Mouse (Mus musculus) heart, embryonic 14.5 days (tissue): Measurements from ENCODE around the gene Pafah1b1. TPM values are rescaled to one million over a fixed set of nuclear protein-coding genes. Genes with fewer than 3 reads are reported as not detected.

Experiments
- ATAC-seq: fragments of 200-750 bp; cut with Nextera tagmentation; 2 replicates; pipeline ENCODE4 v1.8.0; 2017; ENCODE audit warnings: low read depth, moderate TSS enrichment; ENCODE audit not compliant: insufficient number of reproducible peaks, insufficient read depth, low FRiP score
- H3K27ac ChIP-seq, 2 experiments: fragments of 200-500 bp in 1 of 2; fragments of 300-500 bp in 1 of 2; sonication (generic) in 1 of 2; replicated peaks in 1 of 2; 2 replicates each; pipeline ENCODE4 v1.5.1; 2012 to 2014; ENCODE audit warnings: low read depth in 2 of 2, low read length in 2 of 2, control low read depth in 1 of 2, mild to moderate bottlenecking in 1 of 2, mixed read lengths in 1 of 2; ENCODE audit not compliant: control insufficient read depth in 1 of 2, insufficient read depth in 1 of 2
- H3K27me3 ChIP-seq: fragments of 300-500 bp; sonication (generic); 2 replicates; pipeline ENCODE4 v1.6.1; 2014; ENCODE audit warnings: mild to moderate bottlenecking, low read length, control low read depth; ENCODE audit not compliant: control insufficient read depth, insufficient read depth
- H3K36me3 ChIP-seq: fragments of 300-500 bp; sonication (generic); 2 replicates; pipeline ENCODE4 v1.6.1; 2014; ENCODE audit warnings: mild to moderate bottlenecking, control low read depth, low read length, mixed read lengths; ENCODE audit not compliant: control insufficient read depth, insufficient read depth
- H3K4me1 ChIP-seq, 2 experiments: fragments of 200-500 bp in 1 of 2; fragments of 300-500 bp in 1 of 2; sonication (generic) in 1 of 2; 2 replicates each; pipeline ENCODE4 v1.6.1; 2012 to 2014; ENCODE audit warnings: low read length in 2 of 2, control low read depth in 1 of 2, mixed read lengths in 1 of 2; ENCODE audit not compliant: control insufficient read depth in 2 of 2, insufficient read depth in 2 of 2
- H3K4me2 ChIP-seq: fragments of 300-500 bp; sonication (generic); 2 replicates; pipeline ENCODE4 v1.6.1; 2014; ENCODE audit warnings: mild to moderate bottlenecking, low read length
- H3K4me3 ChIP-seq, 2 experiments: fragments of 200-500 bp in 1 of 2; fragments of 300-500 bp in 1 of 2; sonication (generic) in 1 of 2; 2 replicates each; pipeline ENCODE4 v1.5.1; 2012 to 2014; ENCODE audit warnings: low read length in 2 of 2, mild to moderate bottlenecking in 2 of 2, control low read depth in 1 of 2, low read depth in 1 of 2, moderate library complexity in 1 of 2; ENCODE audit not compliant: control insufficient read depth in 1 of 2, insufficient read depth in 1 of 2
- H3K9ac ChIP-seq: fragments of 300-500 bp; sonication (generic); 2 replicates; pipeline ENCODE4 v1.6.1; 2014; ENCODE audit warnings: mild to moderate bottlenecking, low read length
- H3K9me3 ChIP-seq: fragments of 300-500 bp; sonication (generic); 2 replicates; pipeline ENCODE4 v1.6.1; 2016; ENCODE audit warnings: low read length, control low read depth; ENCODE audit not compliant: control insufficient read depth
- WGBS: fragments of 180-500 bp; shearing (Covaris S2); extraction: QIAGEN DNeasy Blood & Tissue Kit; methylation state at CpG from one replicate; pipeline ENCODE4 v1.1.7; 2014; 5-methylcytosine and 5-hydroxymethylcytosine counted together
- polyA plus RNA-seq: library from polyadenylated mRNA; unstranded; fragments of >200 nt; fragmentation: Nextera tagmentation; extraction: Ambion mirVana; gene quantifications from 2 replicates; pipeline ENCODE4 v1.2.1, GENCODE M21; 2014

Gene Pafah1b1
- polyA plus RNA-seq, 1 experiment from 2014 or later: 71.4 TPM

GRCm38 (mm10) chr11:74720668-74721067, 3.8 kb downstream of the Pafah1b1 start:
- Histone ChIP-seq H3K4me2 (peak overlapping the region; percentile 52), H3K27ac (peak overlapping the region; percentile 39 to 57; a peak in 2 of 4 replicates), H3K4me1 (peaks cover 0 to 38% of the 10 kb centered on the region in 2 experiments; a peak in 3 of 4 replicates), H3K4me3 (no peak overlapping the region), H3K36me3 (no peaks in the 10 kb centered on the region), H3K27me3 (no peaks in the 10 kb centered on the region), H3K9ac (peak overlapping the region; percentile 56; the same call in 1 of the 2 replicates), H3K9me3 (no peaks in the 10 kb centered on the region)
- ATAC-seq: no peak
- 51% methylated on average over 1 of the region's 1 CpGs for WGBS

- WGBS: 82% methylated on average over 3 of the region's 3 CpGs
- no peak overlapping the region for H3K4me2 ChIP-seq
- no peak overlapping the region for H3K27ac ChIP-seq
- peaks cover 0 to 23% of the 10 kb centered on the region in 2 experiments; a peak in 3 of 4 replicates for H3K4me1 ChIP-seq
- H3K27me3 ChIP-seq: no peaks in the 10 kb centered on the region
- no peaks in the 10 kb centered on the region for H3K36me3 ChIP-seq
- H3K4me3 ChIP-seq: no peak overlapping the region
- no peak for ATAC-seq
- H3K9ac ChIP-seq: no peak overlapping the region
- no peaks in the 10 kb centered on the region for H3K9me3 ChIP-seq
Observed at GRCm38 (mm10) chr11:74715971-74716525, 8.4 kb downstream of the Pafah1b1 start.

DNA sequence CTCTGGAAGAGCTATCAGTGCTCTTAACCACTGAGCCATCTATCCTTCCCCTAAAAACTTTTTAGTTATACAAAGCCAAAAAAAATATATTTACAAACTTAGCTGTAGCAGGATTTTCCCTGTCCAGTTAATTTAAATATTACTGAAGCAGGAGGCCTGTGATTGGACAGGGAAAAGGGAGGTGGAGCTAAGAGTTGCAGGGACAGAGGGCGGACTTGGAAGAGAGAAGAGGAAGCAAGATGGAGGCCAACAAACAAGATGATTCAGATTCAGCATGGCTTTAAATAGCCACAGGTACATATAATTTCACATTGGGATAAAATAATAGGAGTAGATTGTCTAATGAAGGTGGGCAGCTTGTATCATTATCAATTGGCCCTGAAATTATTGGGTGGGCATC, 13.8 kb downstream of the Pafah1b1 start:
- no peak overlapping the region for H3K4me2 ChIP-seq
- H3K27me3 ChIP-seq: no peaks in the 10 kb centered on the region
- no peak for ATAC-seq
- H3K36me3 ChIP-seq: no peaks in the 10 kb centered on the region
- no peak overlapping the region for H3K4me3 ChIP-seq
- H3K4me1 ChIP-seq: peaks cover 0 to 14% of the 10 kb centered on the region in 2 experiments; a peak in 2 of 4 replicates
- H3K9me3 ChIP-seq: no peaks in the 10 kb centered on the region
- no peak overlapping the region for H3K27ac ChIP-seq
- H3K9ac ChIP-seq: no peak overlapping the region
- WGBS: 91% methylated on average over 1 of the region's 1 CpGs

DNA sequence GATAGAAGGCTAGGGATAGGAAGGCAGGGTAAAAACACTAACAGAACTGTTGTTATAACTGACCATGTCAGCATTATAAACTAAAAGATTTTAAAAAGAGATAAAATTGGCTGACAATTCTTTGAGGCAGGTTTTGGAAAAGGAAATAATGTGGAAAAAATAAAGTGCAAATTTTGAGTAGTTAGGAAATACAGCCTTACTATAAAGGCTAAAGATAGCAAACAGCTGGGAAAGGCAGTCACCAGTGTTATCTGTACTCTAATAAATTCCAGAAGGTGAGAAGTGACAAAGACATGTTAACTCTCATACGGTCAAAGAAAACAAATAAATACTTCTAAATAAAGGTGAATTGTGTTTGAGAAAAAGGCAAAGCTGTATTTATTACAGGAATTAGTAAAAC, 15.7 kb downstream of the Pafah1b1 start:
- Histone ChIP-seq H3K9ac (no peak overlapping the region), H3K27ac (peak overlapping the region in 1 of 2 experiments; percentile 53; a peak in 1 of 4 replicates), H3K4me2 (0 out of 2 replicates have a peak overlapping the region, but pooled peaks have one; percentile 13), H3K4me1 (peaks cover 0 to 16% of the 10 kb centered on the region in 2 experiments; a peak in 2 of 4 replicates), H3K9me3 (no peaks in the 10 kb centered on the region), H3K36me3 (no peaks in the 10 kb centered on the region), H3K4me3 (no peak overlapping the region), H3K27me3 (no peaks in the 10 kb centered on the region)
- WGBS: 11% methylated on average over 1 of the region's 1 CpGs
- ATAC-seq: no peak

- Histone ChIP-seq H3K4me2 (no peak overlapping the region), H3K27me3 (no peaks in the 10 kb centered on the region), H3K9me3 (no peaks in the 10 kb centered on the region), H3K9ac (no peak overlapping the region), H3K4me1 (peaks cover 0 to 12% of the 10 kb centered on the region in 2 experiments; a peak in 2 of 4 replicates), H3K27ac (no peak overlapping the region), H3K4me3 (no peak overlapping the region), H3K36me3 (peaks cover 2% of the 10 kb centered on the region)
- no peak for ATAC-seq
- WGBS: 96% methylated on average over 2 of the region's 2 CpGs
Observed at GRCm38 (mm10) chr11:74704068-74704467, 20.4 kb downstream of the Pafah1b1 start.

DNA sequence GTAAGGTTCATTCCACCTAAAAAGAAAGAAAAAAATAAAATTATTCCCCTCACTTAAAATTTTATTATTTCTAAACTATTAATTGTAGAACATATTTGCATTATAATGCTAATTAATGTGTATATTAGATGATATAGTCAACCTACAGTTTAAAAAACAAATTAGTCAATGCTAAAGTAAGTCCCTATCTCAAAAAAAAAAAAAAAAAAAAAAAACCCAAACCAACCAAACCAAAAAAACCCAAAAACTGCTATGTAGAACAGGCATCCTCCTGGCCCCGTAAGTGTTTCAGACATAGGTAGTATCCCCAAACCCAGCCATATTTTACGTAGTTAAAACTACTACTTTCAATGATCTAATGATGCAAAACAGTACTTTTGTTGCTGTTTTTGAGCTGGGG, 25.0 kb downstream of the Pafah1b1 start:
- 96% methylated on average over 2 of the region's 2 CpGs for WGBS
- Histone ChIP-seq H3K36me3 (peaks cover 47% of the 10 kb centered on the region), H3K4me2 (no peak overlapping the region), H3K9ac (no peak overlapping the region), H3K9me3 (no peaks in the 10 kb centered on the region), H3K27me3 (no peaks in the 10 kb centered on the region), H3K4me3 (no peak overlapping the region), H3K4me1 (no peaks in the 10 kb centered on the region; a peak in 1 of 4 replicates), H3K27ac (no peak overlapping the region)
- ATAC-seq: no peak

GRCm38 (mm10) chr11:74692151-74692550, 32.3 kb downstream of the Pafah1b1 start:
- 92% methylated on average over 1 of the region's 1 CpGs for WGBS
- H3K4me1 ChIP-seq: no peaks in the 10 kb centered on the region
- H3K9me3 ChIP-seq: no peaks in the 10 kb centered on the region
- no peak overlapping the region for H3K4me3 ChIP-seq
- no peaks in the 10 kb centered on the region for H3K27me3 ChIP-seq
- no peak overlapping the region for H3K9ac ChIP-seq
- H3K4me2 ChIP-seq: no peak overlapping the region
- no peak for ATAC-seq
- H3K27ac ChIP-seq: no peak overlapping the region
- peaks cover 69% of the 10 kb centered on the region for H3K36me3 ChIP-seq

GRCm38 (mm10) chr11:74675156-74675555, 49.3 kb downstream of the Pafah1b1 start:
- Histone ChIP-seq H3K4me2 (no peak overlapping the region), H3K27ac (no peak overlapping the region), H3K4me3 (no peak overlapping the region), H3K9me3 (no peaks in the 10 kb centered on the region), H3K4me1 (no peaks in the 10 kb centered on the region), H3K36me3 (peaks cover 81% of the 10 kb centered on the region), H3K27me3 (no peaks in the 10 kb centered on the region), H3K9ac (no peak overlapping the region)
- WGBS: 88% methylated on average over 4 of the region's 4 CpGs
- no peak for ATAC-seq
